Mouse (Mus musculus): ENCODE data around the gene Rexo1. TPM values are rescaled to one million over a fixed set of nuclear protein-coding genes. Genes with fewer than 3 reads are reported as not detected.
"Not testable (repeated sequence)": the region's sequence is repeated elsewhere in the genome, so short reads cannot be mapped to it uniquely, and the experiment has no call there.

Gene Rexo1
- 10 to 100 TPM; 44.8 to 48.1 TPM for total RNA-seq (2021)
- long read RNA-seq, full-length matches to known transcripts = 85 of 131 reads
- long read RNA-seq, partial matches to known transcripts = 17 of 131 reads
- long read RNA-seq, other reads (novel, unspliced or antisense) = 29 of 131 reads

- peak; percentile 89 to 97 for DNase-seq (ENCODE audit: low spot score in 2 of 2)
Observed at GRCm38 (mm10) chr10:80561116-80561944, at the start of gene Rexo1. Rexo1 (minus strand) TSS chr10:80561560.

- DNase-seq (ENCODE audit: low spot score in 2 of 2) = peak in 1 of 2 experiments; percentile 40
Observed at GRCm38 (mm10) chr10:80611024-80611423, 49.7 kb upstream of the Rexo1 start.

DNA sequence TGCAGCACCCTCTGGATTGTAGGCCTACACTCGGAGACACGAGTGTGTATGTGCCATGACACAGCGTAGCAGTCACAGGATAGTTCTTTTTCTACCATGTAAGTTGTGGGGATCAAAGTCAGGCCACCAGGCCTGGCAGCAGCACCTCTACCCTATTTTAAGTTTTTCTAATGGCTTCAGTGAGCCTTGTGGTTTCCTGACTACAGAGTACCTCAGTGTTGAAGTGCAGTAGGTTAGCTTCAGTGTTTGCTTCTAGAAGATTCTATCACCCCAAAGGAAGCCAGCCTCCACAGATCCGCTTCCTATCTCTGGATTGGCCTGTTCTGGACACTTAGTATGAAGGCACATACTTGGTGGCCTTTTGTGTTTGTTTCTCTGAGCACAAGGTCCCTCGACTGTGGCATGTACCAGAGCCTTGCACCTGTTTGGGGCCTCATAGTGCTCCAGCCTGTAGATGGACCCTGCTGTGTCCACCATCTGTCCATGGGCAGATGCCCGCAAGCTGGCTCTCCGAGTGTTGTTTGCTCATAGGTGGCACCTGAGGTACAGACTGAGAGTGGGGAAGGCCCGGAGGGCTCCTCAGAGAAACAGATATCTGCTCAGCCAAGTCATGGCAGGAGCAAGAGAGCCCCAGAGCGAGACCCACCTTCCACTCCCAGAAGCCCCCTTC, 48.9 kb upstream of the Rexo1 start:
- no peak for DNase-seq (ENCODE audit: low spot score in 2 of 2)

GRCm38 (mm10) chr10:80609269-80609924, 48.0 kb upstream of the Rexo1 start:
- no peak for DNase-seq (ENCODE audit: low spot score in 2 of 2)

DNA sequence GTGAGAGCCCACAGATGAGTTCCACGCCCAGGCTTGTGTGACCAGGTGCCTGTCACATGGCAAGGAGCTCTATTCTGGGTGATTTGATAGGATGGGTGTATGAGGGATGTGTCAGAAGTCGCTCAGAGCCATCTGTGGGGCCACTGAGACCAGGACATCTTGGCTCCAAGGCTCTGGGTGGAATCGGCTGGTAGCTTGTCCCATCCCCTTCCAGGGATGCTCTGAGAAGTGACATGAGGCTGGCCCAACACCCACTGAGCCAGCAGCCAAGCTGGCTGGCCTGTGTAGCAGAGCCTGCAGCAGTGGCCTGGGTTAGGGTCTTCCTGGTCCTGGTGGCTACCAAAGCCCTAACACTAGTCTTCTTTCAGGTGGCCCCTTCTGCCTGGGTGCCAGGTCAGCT, 47.1 kb upstream of the Rexo1 start:
- no peak for DNase-seq (ENCODE audit: low spot score in 2 of 2)

- no peak for DNase-seq (ENCODE audit: low spot score in 2 of 2)
Observed at GRCm38 (mm10) chr10:80606737-80607350, 45.5 kb upstream of the Rexo1 start.

- DNase-seq (ENCODE audit: low spot score in 2 of 2) = no peak
Observed at GRCm38 (mm10) chr10:80606306-80606705, 44.9 kb upstream of the Rexo1 start.

DNA sequence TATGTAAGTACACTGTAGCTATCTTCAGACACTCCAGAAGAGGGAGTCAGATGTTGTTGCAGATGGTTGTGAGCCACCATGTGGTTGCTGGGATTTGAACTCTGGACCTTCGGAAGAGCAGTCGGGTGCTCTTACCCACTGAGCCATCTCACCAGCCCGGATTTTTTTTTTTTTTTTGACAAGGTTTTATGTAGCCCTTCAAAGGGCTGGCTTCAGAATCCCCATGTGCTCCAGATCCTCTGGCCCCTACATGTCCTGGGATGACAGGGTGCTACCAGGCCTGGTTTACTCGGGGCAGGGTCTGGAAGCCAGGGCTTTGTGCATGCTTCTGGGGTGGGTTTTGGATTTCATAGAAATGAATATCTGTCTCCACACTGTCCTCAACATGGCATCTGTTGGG, 44.4 kb upstream of the Rexo1 start, which contains the start of gene Gm49322:
TSS of gene Gm49322 (plus strand) at position 301 of the 400 bp plus-strand sequence.
- not testable (repeated sequence) for DNase-seq (ENCODE audit: low spot score in 2 of 2)

DNA sequence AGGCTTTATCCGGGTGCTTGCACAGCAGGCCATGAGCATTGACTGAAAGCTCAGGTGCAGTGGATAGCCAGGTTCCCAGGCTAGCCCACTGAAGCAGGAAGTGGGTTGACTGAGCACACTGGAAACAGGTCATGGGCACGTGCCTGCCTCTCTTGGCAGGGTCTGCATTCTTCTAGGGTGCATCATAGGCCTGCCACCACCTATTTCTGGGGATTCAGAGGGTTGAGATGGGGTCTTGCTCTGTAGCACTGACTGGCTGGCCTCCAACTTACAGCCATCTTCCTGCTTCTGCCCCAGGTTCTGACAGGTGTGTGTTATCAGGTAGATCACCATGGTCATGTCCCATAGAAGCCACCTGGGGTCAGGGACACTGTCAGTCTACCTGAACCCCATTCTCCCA, 43.6 kb upstream of the Rexo1 start:
- DNase-seq (ENCODE audit: low spot score in 2 of 2) = no peak

DNA sequence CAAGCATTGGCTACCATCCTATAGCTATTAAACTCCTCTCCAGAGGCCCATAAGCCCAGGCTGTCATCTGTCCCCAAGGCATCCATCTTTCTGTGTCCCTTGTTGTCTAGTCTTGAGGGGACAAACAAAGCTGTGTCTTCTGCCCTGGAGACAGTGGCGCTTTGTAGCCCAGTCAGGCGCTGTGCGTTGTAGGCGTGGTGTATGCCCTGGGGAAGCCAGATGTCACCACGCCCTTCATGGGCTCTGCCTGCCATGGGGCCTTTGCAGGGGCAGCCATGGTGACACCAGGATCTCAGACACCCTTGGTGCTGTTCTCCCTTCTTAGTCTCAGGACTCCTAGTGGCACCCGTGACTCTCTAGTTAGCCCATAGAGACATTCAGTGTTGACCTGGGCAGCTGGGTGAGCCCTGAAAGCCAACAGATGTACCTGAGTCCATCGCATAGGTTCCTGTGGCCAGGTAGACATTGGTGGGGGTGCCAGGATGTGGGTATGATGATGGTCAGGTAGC, 42.7 kb upstream of the Rexo1 start:
- DNase-seq (ENCODE audit: low spot score in 2 of 2) = peak in 1 of 2 experiments; percentile 49

DNA sequence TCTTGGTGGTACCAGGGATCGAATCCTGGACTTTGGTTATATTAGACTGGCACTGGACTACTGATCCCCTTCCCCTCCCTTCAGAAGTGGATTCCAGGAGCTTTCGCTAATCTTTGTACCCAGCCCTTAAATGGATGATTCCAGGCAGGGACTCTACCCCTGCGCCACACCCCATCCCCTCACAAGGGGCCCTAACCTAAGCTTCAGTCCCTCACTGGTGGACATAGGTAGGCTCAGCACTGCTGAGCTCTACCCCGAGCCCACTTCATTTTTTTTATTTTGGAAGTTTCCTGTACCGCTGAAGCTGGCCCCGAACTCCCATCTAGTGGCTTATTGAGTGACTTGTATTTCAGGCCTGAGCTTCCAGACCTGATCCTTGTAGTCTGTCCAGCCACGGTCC, 42.0 kb upstream of the Rexo1 start:
- DNase-seq (ENCODE audit: low spot score in 2 of 2) = no peak

DNA sequence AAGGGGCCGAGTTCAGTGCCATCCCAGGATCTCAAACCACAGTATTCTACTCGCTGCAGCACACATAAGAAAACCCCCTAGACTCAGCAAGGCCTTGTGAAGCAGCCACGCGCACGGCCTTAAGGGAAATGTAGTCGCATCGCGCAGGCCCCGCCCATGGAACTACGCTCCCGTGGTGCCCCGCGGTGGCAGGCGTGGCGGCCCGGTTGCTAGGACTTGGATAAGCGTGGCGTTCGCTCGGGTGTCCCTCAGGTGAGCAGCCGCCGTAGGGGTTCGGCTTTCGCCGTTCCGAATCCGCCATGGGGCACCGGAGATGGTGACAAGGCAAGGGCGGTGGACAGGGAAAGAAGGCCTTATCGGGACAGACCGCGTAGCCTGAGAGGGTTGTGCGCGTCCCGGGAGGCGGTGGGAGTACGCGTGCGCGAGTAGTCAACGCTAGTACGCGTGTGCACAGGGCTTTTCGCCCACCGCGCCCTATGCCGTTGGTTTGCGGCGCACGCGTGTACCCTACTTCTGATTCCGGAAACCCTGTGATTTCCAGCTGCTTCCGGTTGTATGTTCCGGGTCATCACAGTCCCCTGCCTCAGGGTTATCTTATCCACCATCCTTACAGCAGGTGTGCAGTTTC, 41.5 kb upstream of the Rexo1 start, which contains the start of the genes Scamp4 and Adat3:
TSS of gene Scamp4 (plus strand) at position 175 of the 628 bp plus-strand sequence.
TSS of gene Adat3 (plus strand) at position 183 of the 628 bp plus-strand sequence.
- DNase-seq (ENCODE audit: low spot score in 2 of 2) = peak; percentile 95 to 98

DNA sequence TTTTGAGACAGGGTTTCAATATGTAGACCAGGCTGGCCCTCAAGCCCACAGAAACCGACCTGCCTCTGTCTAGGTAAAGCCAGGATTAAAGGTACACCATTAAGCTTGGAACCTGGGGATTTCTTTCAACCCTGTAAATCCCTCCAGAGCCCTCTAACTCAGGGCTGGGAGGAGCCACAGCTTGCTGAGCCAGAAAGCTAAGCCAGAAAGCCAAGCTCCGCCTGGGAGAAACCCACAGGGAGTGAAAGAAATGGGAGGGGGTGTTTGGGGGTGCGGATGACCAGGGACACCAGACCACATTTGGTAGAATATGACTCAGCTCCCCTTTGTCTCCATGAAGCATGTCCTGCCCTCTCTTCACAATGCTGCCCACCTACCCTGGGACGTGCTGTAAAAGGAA, 35.0 kb upstream of the Rexo1 start:
- no peak for DNase-seq (ENCODE audit: low spot score in 2 of 2)

GRCm38 (mm10) chr10:80589879-80590854, 28.8 kb upstream of the Rexo1 start, which contains the start of gene Abhd17a:
Abhd17a (minus strand) TSS chr10:80590341.
- peak; percentile 93 to 94 for DNase-seq (ENCODE audit: low spot score in 2 of 2)

DNA sequence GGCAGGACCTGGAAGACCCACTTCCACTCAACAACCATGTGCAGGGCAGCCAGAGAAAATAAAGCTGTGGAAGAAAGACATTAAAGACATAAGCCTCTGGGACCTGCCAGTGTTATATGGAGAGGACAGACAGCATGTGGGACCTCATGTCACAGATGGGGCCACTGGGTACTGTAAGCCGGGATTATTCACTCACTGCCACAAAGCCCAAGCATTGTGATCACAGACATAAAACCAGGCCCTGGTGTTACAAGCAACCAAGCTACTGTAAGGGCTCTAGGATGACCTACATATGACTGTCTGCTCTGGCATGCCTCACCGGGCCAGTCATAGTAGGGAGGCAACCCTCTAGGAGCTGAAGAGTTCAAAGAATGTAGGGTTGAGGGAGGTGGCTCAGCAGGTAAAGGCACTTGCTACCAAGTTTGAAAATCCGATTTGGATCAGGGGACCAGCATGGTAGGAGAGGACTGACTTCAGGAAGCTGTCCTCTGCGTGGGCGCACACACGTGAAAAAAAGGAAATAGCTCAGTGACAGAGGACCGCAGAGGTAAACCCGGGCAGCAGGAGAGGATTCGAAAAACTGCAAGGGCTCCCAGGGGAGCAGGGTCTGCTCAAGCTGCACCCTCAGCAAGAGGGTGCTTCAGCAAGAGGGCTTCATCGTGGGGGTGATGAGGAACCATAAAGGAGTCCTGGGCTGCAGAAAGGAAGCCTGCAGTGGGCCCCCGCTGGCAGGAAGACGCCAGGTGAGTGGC, 27.9 kb upstream of the Rexo1 start:
- no peak for DNase-seq (ENCODE audit: low spot score in 2 of 2)

GRCm38 (mm10) chr10:80587305-80587657, 25.9 kb upstream of the Rexo1 start:
- no peak for DNase-seq (ENCODE audit: low spot score in 2 of 2)

DNA sequence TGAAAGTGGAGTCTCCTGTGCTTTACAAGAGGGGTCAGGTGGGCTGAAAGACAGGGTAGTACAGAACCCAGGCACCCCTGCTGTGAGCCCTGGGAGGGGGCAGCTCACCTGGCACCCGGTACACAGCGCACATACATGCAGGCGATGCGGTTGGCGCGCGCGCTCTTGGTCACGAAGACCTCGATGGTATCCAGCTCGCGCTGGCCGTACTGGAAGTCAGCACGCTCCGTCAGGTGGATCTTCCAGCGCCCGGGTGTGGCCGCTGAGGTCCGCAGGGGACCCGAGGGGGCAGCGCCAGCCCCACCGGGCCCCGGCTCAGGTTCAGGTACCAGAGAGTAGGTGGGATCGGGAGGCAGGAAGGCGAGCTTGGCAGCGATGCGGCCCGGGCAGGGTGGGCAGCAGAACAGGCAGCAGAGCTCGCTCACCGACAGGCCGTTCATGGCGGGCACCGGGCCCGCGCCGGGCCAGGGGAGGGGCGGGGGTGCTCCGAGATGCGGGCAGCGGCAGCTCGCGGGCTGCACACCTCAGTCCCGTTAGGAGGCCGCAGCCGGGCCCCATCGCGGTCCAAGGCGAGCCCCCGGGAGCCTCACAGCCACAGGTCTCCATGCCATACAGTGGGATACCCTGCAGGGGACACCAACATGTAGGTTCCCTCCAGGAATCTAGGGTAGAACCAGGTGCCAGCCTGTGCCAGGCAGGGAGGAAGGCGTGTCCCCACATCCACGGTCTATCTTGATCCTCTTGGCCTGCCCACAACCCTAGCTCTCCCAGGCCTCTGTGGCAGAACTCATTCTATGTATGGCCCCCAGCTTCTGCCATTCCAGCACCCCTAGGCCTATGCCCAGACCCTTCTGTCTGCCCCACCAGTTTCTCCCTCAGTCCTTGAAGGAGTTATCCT, 25.3 kb upstream of the Rexo1 start:
- DNase-seq (ENCODE audit: low spot score in 2 of 2) = no peak

Measured in layer of hippocampus, adult 18-20 months (tissue).